Mouse (Mus musculus) heart, adult 2 months (tissue): ENCODE data around the gene Scarb1.

Experiments used
- CTCF ChIP-seq: fragments of 200-600 bp; IDR thresholded peaks from 2 replicates; pipeline ENCODE4 v1.8.1; 2022; ENCODE audit warnings: antibody characterized with exemption, mild to moderate bottlenecking, moderate library complexity
- EP300 ChIP-seq: fragments of 200-500 bp; IDR thresholded peaks from 2 replicates; pipeline ENCODE4 v1.6.1; 2011; ENCODE audit warnings: low read depth, low read length, control low read depth; ENCODE audit not compliant: insufficient read depth
- POLR2A ChIP-seq: fragments of 200-500 bp; IDR thresholded peaks from 2 replicates; pipeline ENCODE4 v1.6.1; 2011; ENCODE audit warnings: mild to moderate bottlenecking, low read depth, low read length, control low read depth; ENCODE audit not compliant: insufficient read depth

GRCm38 (mm10) chr5:125271531-125272203 lies 69.2 kb downstream of the Scarb1 start:
- TF ChIP-seq POLR2A (no peak), CTCF (peak; percentile 97), EP300 (peak; percentile 78)
